Mouse (Mus musculus): ENCODE results near the gene Vmn1r127. TPM values are rescaled to one million over a fixed set of nuclear protein-coding genes. Genes with fewer than 3 reads are reported as not detected.
"Not testable (repeated sequence)": the region's sequence is repeated elsewhere in the genome, so short reads cannot be mapped to it uniquely, and the experiment has no call there.

Vmn1r127 gene
- total RNA-seq (2014; rRNA removed): not detected in 2 replicates
- not detected in 2 replicates for polyA plus RNA-seq (2012; rRNA removed)

GRCm38 (mm10) chr7:21319761-21320160 lies at the start of gene Vmn1r127:
Gene Vmn1r127, minus strand, starts transcription at chr7:21319861.
- no CpG with 5 or more reads among the region's 3 CpGs for WGBS
- not testable (repeated sequence) for H3K9ac ChIP-seq (ENCODE audit: low read depth, low read length); H3K4me1 ChIP-seq (ENCODE audit: control insufficient read depth, insufficient read depth, low read length); H3K27me3 ChIP-seq (ENCODE audit: control insufficient read depth, insufficient read depth, low read length); DNase-seq (ENCODE audit: extremely low read depth, low read depth, low spot score); H3K79me2 ChIP-seq (ENCODE audit: control insufficient read depth, insufficient read depth, low read length); H3K36me3 ChIP-seq (ENCODE audit: control insufficient read depth, insufficient read depth, low read length); H3K4me3 ChIP-seq (ENCODE audit: insufficient read depth, low read depth, low read length); H3K27ac ChIP-seq (replicated peaks; ENCODE audit: insufficient read depth, low read depth, low read length)

- H3K4me3 ChIP-seq (ENCODE audit: insufficient read depth, low read depth, low read length); H3K79me2 ChIP-seq (ENCODE audit: control insufficient read depth, insufficient read depth, low read length); H3K27ac ChIP-seq (replicated peaks; ENCODE audit: insufficient read depth, low read depth, low read length); H3K36me3 ChIP-seq (ENCODE audit: control insufficient read depth, insufficient read depth, low read length); H3K9ac ChIP-seq (ENCODE audit: low read depth, low read length); DNase-seq (ENCODE audit: extremely low read depth, low read depth, low spot score); H3K27me3 ChIP-seq (ENCODE audit: control insufficient read depth, insufficient read depth, low read length); H3K4me1 ChIP-seq (ENCODE audit: control insufficient read depth, insufficient read depth, low read length): not testable (repeated sequence)
- no CpG with 5 or more reads among the region's 1 CpGs for WGBS
Observed at GRCm38 (mm10) chr7:21361191-21361590, 41.5 kb upstream of the Vmn1r127 start, which contains the start of gene Vmn1r129. Gene Vmn1r129, minus strand, starts transcription at chr7:21361291.

- WGBS: 63% methylated on average over 1 of the region's 1 CpGs
- not testable (repeated sequence) for H3K27ac ChIP-seq (replicated peaks; ENCODE audit: insufficient read depth, low read depth, low read length); H3K36me3 ChIP-seq (ENCODE audit: control insufficient read depth, insufficient read depth, low read length)
Observed at GRCm38 (mm10) chr7:21349073-21349472, 29.4 kb upstream of the Vmn1r127 start, which contains the start of gene Vmn1r128. Gene Vmn1r128, plus strand, starts transcription at chr7:21349373.

GRCm38 (mm10) chr7:21301367-21301766 lies 18.3 kb downstream of the Vmn1r127 start, which contains the start of gene Vmn1r126:
Gene Vmn1r126, minus strand, starts transcription at chr7:21301467.
- not testable (repeated sequence) for H3K27me3 ChIP-seq (ENCODE audit: control insufficient read depth, insufficient read depth, low read length); H3K36me3 ChIP-seq (ENCODE audit: control insufficient read depth, insufficient read depth, low read length); H3K9ac ChIP-seq (ENCODE audit: low read depth, low read length); H3K4me3 ChIP-seq (ENCODE audit: insufficient read depth, low read depth, low read length); H3K27ac ChIP-seq (replicated peaks; ENCODE audit: insufficient read depth, low read depth, low read length); DNase-seq (ENCODE audit: extremely low read depth, low read depth, low spot score); H3K4me1 ChIP-seq (ENCODE audit: control insufficient read depth, insufficient read depth, low read length); H3K79me2 ChIP-seq (ENCODE audit: control insufficient read depth, insufficient read depth, low read length)
- WGBS: no CpG with 5 or more reads among the region's 5 CpGs

More at GRCm38 (mm10) chr7:21349073-21349472, 29.4 kb upstream of the Vmn1r127 start, which contains the start of gene Vmn1r128:
- not testable (repeated sequence) for H3K9ac ChIP-seq (ENCODE audit: low read depth, low read length); H3K79me2 ChIP-seq (ENCODE audit: control insufficient read depth, insufficient read depth, low read length); H3K4me1 ChIP-seq (ENCODE audit: control insufficient read depth, insufficient read depth, low read length); DNase-seq (ENCODE audit: extremely low read depth, low read depth, low spot score); H3K27me3 ChIP-seq (ENCODE audit: control insufficient read depth, insufficient read depth, low read length); H3K4me3 ChIP-seq (ENCODE audit: insufficient read depth, low read depth, low read length)

- WGBS: 53% methylated on average over 3 of the region's 3 CpGs
- not testable (repeated sequence) for DNase-seq (ENCODE audit: extremely low read depth, low read depth, low spot score); H3K36me3 ChIP-seq (ENCODE audit: control insufficient read depth, insufficient read depth, low read length); H3K4me3 ChIP-seq (ENCODE audit: insufficient read depth, low read depth, low read length); H3K27ac ChIP-seq (replicated peaks; ENCODE audit: insufficient read depth, low read depth, low read length); H3K4me1 ChIP-seq (ENCODE audit: control insufficient read depth, insufficient read depth, low read length); H3K27me3 ChIP-seq (ENCODE audit: control insufficient read depth, insufficient read depth, low read length); H3K9ac ChIP-seq (ENCODE audit: low read depth, low read length); H3K79me2 ChIP-seq (ENCODE audit: control insufficient read depth, insufficient read depth, low read length)
Observed at GRCm38 (mm10) chr7:21271879-21272278, 47.8 kb downstream of the Vmn1r127 start, which contains the start of gene Vmn1r125. Gene Vmn1r125, plus strand, starts transcription at chr7:21272179.

Other genes starting within 250 kb of the Vmn1r127 start
- not detected in 2 replicates for gene Vmn1r121, start 221.3 kb downstream of the Vmn1r127 start, total RNA-seq (2014; rRNA removed)
- not detected in 2 replicates for gene Vmn1r121, start 221.3 kb downstream of the Vmn1r127 start, polyA plus RNA-seq (2012; rRNA removed)
- not detected in 2 replicates for gene Vmn1r122, start 185.7 kb downstream of the Vmn1r127 start, total RNA-seq (2014; rRNA removed)
- not detected in 2 replicates for gene Vmn1r122, start 185.7 kb downstream of the Vmn1r127 start, polyA plus RNA-seq (2012; rRNA removed)
- not detected in 2 replicates for gene Vmn1r123, start 157.7 kb downstream of the Vmn1r127 start, total RNA-seq (2014; rRNA removed)
- not detected in 2 replicates for gene Vmn1r123, start 157.7 kb downstream of the Vmn1r127 start, polyA plus RNA-seq (2012; rRNA removed)
- not detected in 2 replicates for gene Gm5157, start 129.4 kb downstream of the Vmn1r127 start, total RNA-seq (2014; rRNA removed)
- not detected in 2 replicates for gene Gm5157, start 129.4 kb downstream of the Vmn1r127 start, polyA plus RNA-seq (2012; rRNA removed)
- gene Vmn1r124, start 59.2 kb downstream of the Vmn1r127 start, total RNA-seq (2014; rRNA removed): not detected in 2 replicates
- gene Vmn1r124, start 59.2 kb downstream of the Vmn1r127 start, polyA plus RNA-seq (2012; rRNA removed): not detected in 2 replicates
- gene Vmn1r125, start 47.7 kb downstream of the Vmn1r127 start, total RNA-seq (2014; rRNA removed): not detected in 2 replicates
- not detected in 2 replicates for gene Vmn1r125, start 47.7 kb downstream of the Vmn1r127 start, polyA plus RNA-seq (2012; rRNA removed)
- not detected in 2 replicates for gene Vmn1r126, start 18.4 kb downstream of the Vmn1r127 start, total RNA-seq (2014; rRNA removed)
- gene Vmn1r126, start 18.4 kb downstream of the Vmn1r127 start, polyA plus RNA-seq (2012; rRNA removed): not detected in 2 replicates
- not detected in 2 replicates for gene Vmn1r128, start 29.5 kb upstream of the Vmn1r127 start, total RNA-seq (2014; rRNA removed)
- not detected in 2 replicates for gene Vmn1r128, start 29.5 kb upstream of the Vmn1r127 start, polyA plus RNA-seq (2012; rRNA removed)
- not detected in 2 replicates for gene Vmn1r129, start 41.4 kb upstream of the Vmn1r127 start, total RNA-seq (2014; rRNA removed)
- gene Vmn1r129, start 41.4 kb upstream of the Vmn1r127 start, polyA plus RNA-seq (2012; rRNA removed): not detected in 2 replicates
- gene Gm6882, start 112.9 kb upstream of the Vmn1r127 start, total RNA-seq (2014; rRNA removed): not detected in 2 replicates
- gene Gm6882, start 112.9 kb upstream of the Vmn1r127 start, polyA plus RNA-seq (2012; rRNA removed): not detected in 2 replicates
- gene Vmn1r130, start 191.9 kb upstream of the Vmn1r127 start, total RNA-seq (2014; rRNA removed): not detected in 2 replicates
- gene Vmn1r130, start 191.9 kb upstream of the Vmn1r127 start, polyA plus RNA-seq (2012; rRNA removed): not detected in 2 replicates
- not detected in 2 replicates for gene Vmn1r131, start 226.2 kb upstream of the Vmn1r127 start, total RNA-seq (2014; rRNA removed)
- gene Vmn1r131, start 226.2 kb upstream of the Vmn1r127 start, polyA plus RNA-seq (2012; rRNA removed): not detected in 2 replicates